Mouse (Mus musculus): Measurements from ENCODE around the gene Gstt4. TPM values are rescaled to one million over a fixed set of nuclear protein-coding genes. Genes with fewer than 3 reads are reported as not detected.
A peak's percentile ranks its signal among the peaks of the same experiment; 100 is the strongest.
"Not testable (repeated sequence)": the region's sequence is repeated elsewhere in the genome, so short reads cannot be mapped to it uniquely, and the experiment has no call there.

Gene Gstt4
- polyA plus RNA-seq, 1 experiment from 2014 or later, result not detected

- Histone ChIP-seq H3K4me3 (ENCODE audit: low read depth, low read length) (no peak overlapping the region), H3K4me2 (ENCODE audit: low read depth, low read length) (no peak overlapping the region), H3K36me3 (ENCODE audit: control insufficient read depth, insufficient read depth, low read length) (no peaks in the 10 kb centered on the region), H3K27me3 (ENCODE audit: control insufficient read depth, insufficient read depth, low read length) (no peaks in the 10 kb centered on the region), H3K4me1 (ENCODE audit: control insufficient read depth, insufficient read depth, low read length) (no peaks in the 10 kb centered on the region), H3K27ac (ENCODE audit: low read depth, low read length) (no peak overlapping the region), H3K9ac (replicated peaks; ENCODE audit: low read depth, low read length) (no peak overlapping the region), H3K9me3 (ENCODE audit: control insufficient read depth, low read length) (no peaks in the 10 kb centered on the region)
- 61% methylated on average over 1 of the region's 1 CpGs for WGBS
- ATAC-seq (ENCODE audit: low read depth), result no peak
Measured at GRCm38 (mm10) chr10:75844800-75845199, 22.5 kb upstream of the Gstt4 start.

DNA sequence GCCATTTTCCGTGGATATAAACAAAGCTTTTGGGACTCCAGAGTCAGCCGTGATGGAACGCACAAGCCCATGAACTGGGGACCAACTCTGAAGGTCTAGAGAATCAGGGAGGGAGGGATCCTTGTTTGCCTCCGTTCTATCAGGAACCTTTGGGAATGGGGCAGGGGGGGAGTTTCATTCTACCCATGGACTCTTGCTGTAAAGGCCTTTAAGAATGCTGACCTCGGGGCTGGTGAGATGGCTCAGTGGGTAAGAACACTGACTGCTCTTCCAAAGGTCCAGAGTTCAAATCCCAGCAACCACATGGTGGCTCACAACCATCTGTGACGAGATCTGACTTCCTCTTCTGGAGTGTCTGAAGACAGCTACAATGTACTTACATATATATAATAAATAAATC is 21.6 kb upstream of the Gstt4 start:
- not testable (repeated sequence) for ATAC-seq (ENCODE audit: low read depth); H3K4me3 ChIP-seq (ENCODE audit: low read depth, low read length); H3K27ac ChIP-seq (ENCODE audit: low read depth, low read length); H3K27me3 ChIP-seq (ENCODE audit: control insufficient read depth, insufficient read depth, low read length); H3K9me3 ChIP-seq (ENCODE audit: control insufficient read depth, low read length); H3K4me2 ChIP-seq (ENCODE audit: low read depth, low read length); H3K36me3 ChIP-seq (ENCODE audit: control insufficient read depth, insufficient read depth, low read length); H3K9ac ChIP-seq (replicated peaks; ENCODE audit: low read depth, low read length); H3K4me1 ChIP-seq (ENCODE audit: control insufficient read depth, insufficient read depth, low read length)
- WGBS, result 80% methylated on average over 6 of the region's 6 CpGs

- H3K9me3 ChIP-seq (ENCODE audit: control insufficient read depth, low read length), result no peaks in the 10 kb centered on the region
- H3K4me3 ChIP-seq (ENCODE audit: low read depth, low read length), result no peak overlapping the region
- no peaks in the 10 kb centered on the region; the same call in 1 of the 2 replicates for H3K27me3 ChIP-seq (ENCODE audit: control insufficient read depth, insufficient read depth, low read length)
- H3K36me3 ChIP-seq (ENCODE audit: control insufficient read depth, insufficient read depth, low read length), result no peaks in the 10 kb centered on the region
- H3K9ac ChIP-seq (replicated peaks; ENCODE audit: low read depth, low read length), result no peak overlapping the region
- no peak overlapping the region for H3K4me2 ChIP-seq (ENCODE audit: low read depth, low read length)
- no peak overlapping the region for H3K27ac ChIP-seq (ENCODE audit: low read depth, low read length)
- WGBS, result 90% methylated on average over 10 of the region's 10 CpGs
- no peak for ATAC-seq (ENCODE audit: low read depth)
- H3K4me1 ChIP-seq (ENCODE audit: control insufficient read depth, insufficient read depth, low read length), result peaks cover 14% of the 10 kb centered on the region
Measured at GRCm38 (mm10) chr10:75839092-75839491, 16.7 kb upstream of the Gstt4 start.

- H3K4me2 ChIP-seq (ENCODE audit: low read depth, low read length), result peak within 1 kb of the TSS; percentile 79
- ATAC-seq (ENCODE audit: low read depth), result peak; percentile 90
- 0% methylated on average over 21 of the region's 21 CpGs for WGBS
- H3K27me3 ChIP-seq (ENCODE audit: control insufficient read depth, insufficient read depth, low read length), result peaks cover 2% of the 10 kb centered on the region; the same call in 1 of the 2 replicates
- H3K4me1 ChIP-seq (ENCODE audit: control insufficient read depth, insufficient read depth, low read length), result peaks cover 14% of the 10 kb centered on the region
- no peaks in the 10 kb centered on the region for H3K9me3 ChIP-seq (ENCODE audit: control insufficient read depth, low read length)
- no peaks in the 10 kb centered on the region for H3K36me3 ChIP-seq (ENCODE audit: control insufficient read depth, insufficient read depth, low read length)
- peak within 1 kb of the TSS; percentile 78 for H3K27ac ChIP-seq (ENCODE audit: low read depth, low read length)
- peak within 1 kb of the TSS; percentile 46 for H3K4me3 ChIP-seq (ENCODE audit: low read depth, low read length)
- H3K9ac ChIP-seq (replicated peaks; ENCODE audit: low read depth, low read length), result peak within 1 kb of the TSS; percentile 67
Measured at GRCm38 (mm10) chr10:75837248-75837759, 15.0 kb upstream of the Gstt4 start, which contains the start of gene Gstt2. Gene Gstt2, minus strand, starts transcription at chr10:75837424.

- no peaks in the 10 kb centered on the region for H3K36me3 ChIP-seq (ENCODE audit: control insufficient read depth, insufficient read depth, low read length)
- 18% methylated on average over 9 of the region's 10 CpGs for WGBS
- no peak for ATAC-seq (ENCODE audit: low read depth)
- H3K4me3 ChIP-seq (ENCODE audit: low read depth, low read length), result 0 out of 2 replicates have a peak overlapping the region, but pooled peaks have one; percentile 2
- no peak overlapping the region for H3K27ac ChIP-seq (ENCODE audit: low read depth, low read length)
- peaks cover 14% of the 10 kb centered on the region for H3K4me1 ChIP-seq (ENCODE audit: control insufficient read depth, insufficient read depth, low read length)
- H3K9ac ChIP-seq (replicated peaks; ENCODE audit: low read depth, low read length), result no peak overlapping the region
- H3K4me2 ChIP-seq (ENCODE audit: low read depth, low read length), result peak overlapping the region; percentile 51
- H3K9me3 ChIP-seq (ENCODE audit: control insufficient read depth, low read length), result no peaks in the 10 kb centered on the region
- H3K27me3 ChIP-seq (ENCODE audit: control insufficient read depth, insufficient read depth, low read length), result peaks cover 2% of the 10 kb centered on the region; the same call in 1 of the 2 replicates
Measured at GRCm38 (mm10) chr10:75835761-75836531, 13.6 kb upstream of the Gstt4 start.

- Histone ChIP-seq H3K9ac (replicated peaks; ENCODE audit: low read depth, low read length) (no peak overlapping the region), H3K27me3 (ENCODE audit: control insufficient read depth, insufficient read depth, low read length) (peaks cover 2% of the 10 kb centered on the region; the same call in 1 of the 2 replicates), H3K27ac (ENCODE audit: low read depth, low read length) (no peak overlapping the region), H3K36me3 (ENCODE audit: control insufficient read depth, insufficient read depth, low read length) (no peaks in the 10 kb centered on the region), H3K4me3 (ENCODE audit: low read depth, low read length) (0 out of 2 replicates have a peak overlapping the region, but pooled peaks have one; percentile 2), H3K4me1 (ENCODE audit: control insufficient read depth, insufficient read depth, low read length) (peaks cover 14% of the 10 kb centered on the region), H3K9me3 (ENCODE audit: control insufficient read depth, low read length) (no peaks in the 10 kb centered on the region), H3K4me2 (ENCODE audit: low read depth, low read length) (peak overlapping the region; percentile 51)
- ATAC-seq (ENCODE audit: low read depth), result 0 out of 2 replicates have a peak, but pooled peaks have one; percentile 19
- WGBS, result 3% methylated on average over 10 of the region's 10 CpGs
Measured at GRCm38 (mm10) chr10:75835307-75835706, 13.0 kb upstream of the Gstt4 start.

- Histone ChIP-seq H3K9me3 (ENCODE audit: control insufficient read depth, low read length) (no peaks in the 10 kb centered on the region), H3K27me3 (ENCODE audit: control insufficient read depth, insufficient read depth, low read length) (peaks cover 2% of the 10 kb centered on the region; the same call in 1 of the 2 replicates), H3K9ac (replicated peaks; ENCODE audit: low read depth, low read length) (no peak overlapping the region), H3K4me1 (ENCODE audit: control insufficient read depth, insufficient read depth, low read length) (peaks cover 14% of the 10 kb centered on the region), H3K36me3 (ENCODE audit: control insufficient read depth, insufficient read depth, low read length) (no peaks in the 10 kb centered on the region), H3K4me2 (ENCODE audit: low read depth, low read length) (peak overlapping the region; percentile 51), H3K27ac (ENCODE audit: low read depth, low read length) (no peak overlapping the region), H3K4me3 (ENCODE audit: low read depth, low read length) (peak overlapping the region; percentile 30)
- no peak for ATAC-seq (ENCODE audit: low read depth)
- WGBS, result 14% methylated on average over 9 of the region's 9 CpGs
Measured at GRCm38 (mm10) chr10:75834721-75835120, 12.4 kb upstream of the Gstt4 start.

DNA sequence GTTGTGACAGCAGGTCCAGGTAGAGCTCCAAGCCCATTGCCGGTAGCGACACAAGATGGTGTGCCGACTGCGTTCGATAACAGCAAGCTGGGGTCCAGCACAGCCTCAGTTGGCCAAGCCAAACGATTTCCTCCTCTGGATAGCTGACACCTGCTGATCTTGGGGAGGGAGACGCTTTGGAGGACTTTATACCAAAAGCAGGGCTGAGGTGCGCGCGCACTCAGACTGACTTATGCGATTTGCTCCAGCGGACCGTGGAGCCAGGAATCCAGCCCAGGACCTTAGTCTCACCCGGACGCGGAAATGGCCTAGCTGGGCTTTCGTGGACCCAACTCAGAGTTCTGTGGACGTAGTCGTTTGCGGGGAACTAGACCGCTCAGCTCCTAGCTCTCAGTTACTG is 11.9 kb upstream of the Gstt4 start:
- Histone ChIP-seq H3K36me3 (ENCODE audit: control insufficient read depth, insufficient read depth, low read length) (no peaks in the 10 kb centered on the region), H3K27me3 (ENCODE audit: control insufficient read depth, insufficient read depth, low read length) (peaks cover 2% of the 10 kb centered on the region; the same call in 1 of the 2 replicates), H3K9ac (replicated peaks; ENCODE audit: low read depth, low read length) (no peak overlapping the region; the same call in 1 of the 2 replicates), H3K4me3 (ENCODE audit: low read depth, low read length) (peak overlapping the region; percentile 30), H3K4me2 (ENCODE audit: low read depth, low read length) (peak overlapping the region; percentile 51), H3K9me3 (ENCODE audit: control insufficient read depth, low read length) (no peaks in the 10 kb centered on the region), H3K27ac (ENCODE audit: low read depth, low read length) (no peak overlapping the region), H3K4me1 (ENCODE audit: control insufficient read depth, insufficient read depth, low read length) (peaks cover 14% of the 10 kb centered on the region)
- WGBS, result 3% methylated on average over 21 of the region's 21 CpGs
- ATAC-seq (ENCODE audit: low read depth), result no peak

- 15% methylated on average over 21 of the region's 21 CpGs for WGBS
- H3K9me3 ChIP-seq (ENCODE audit: control insufficient read depth, low read length), result no peaks in the 10 kb centered on the region
- ATAC-seq (ENCODE audit: low read depth), result no peak
- H3K4me3 ChIP-seq (ENCODE audit: low read depth, low read length), result peak overlapping the region; percentile 30
- H3K4me2 ChIP-seq (ENCODE audit: low read depth, low read length), result peak overlapping the region; percentile 51
- peaks cover 14% of the 10 kb centered on the region for H3K4me1 ChIP-seq (ENCODE audit: control insufficient read depth, insufficient read depth, low read length)
- H3K27me3 ChIP-seq (ENCODE audit: control insufficient read depth, insufficient read depth, low read length), result peaks cover 2% of the 10 kb centered on the region; the same call in 1 of the 2 replicates
- H3K27ac ChIP-seq (ENCODE audit: low read depth, low read length), result no peak overlapping the region
- no peak overlapping the region for H3K9ac ChIP-seq (replicated peaks; ENCODE audit: low read depth, low read length)
- H3K36me3 ChIP-seq (ENCODE audit: control insufficient read depth, insufficient read depth, low read length), result no peaks in the 10 kb centered on the region
Measured at GRCm38 (mm10) chr10:75833456-75834080, 11.2 kb upstream of the Gstt4 start.

Data from neural tube, embryonic 14.5 days (tissue).